Mouse (Mus musculus) MEL (cell line): ENCODE measurements around the gene Trir. TPM values are rescaled to one million over a fixed set of nuclear protein-coding genes. Genes with fewer than 3 reads are reported as not detected.
A peak's percentile ranks its signal among the peaks of the same experiment; 100 is the strongest.

ENCODE experiments used
- DNase-seq: peaks from one replicate; pipeline ENCODE4 v3.0.0; 2011; ENCODE audit warnings: low read depth, low spot score
- H3K27ac ChIP-seq: 2 replicates; pipeline ENCODE4 v1.5.1; 2012; ENCODE audit warnings: low read depth, mild to moderate bottlenecking, control low read depth, low read length, moderate library complexity; ENCODE audit not compliant: control insufficient read depth
- H3K27me3 ChIP-seq, 2 experiments: fragments of 150-350 bp in 1 of 2; sonication (generic) in 1 of 2; 2 replicates each; pipeline ENCODE4 v1.6.1; 2012; ENCODE audit warnings: low read length in 2 of 2, mild to moderate bottlenecking in 2 of 2, improper control_type of control experiment in 1 of 2, moderate library complexity in 1 of 2; ENCODE audit not compliant: insufficient read depth in 2 of 2, control insufficient read depth in 1 of 2
- H3K36me3 ChIP-seq, 2 experiments: 2 replicates each; pipeline ENCODE4 v1.6.1; 2012 to 2014; ENCODE audit warnings: low read length in 2 of 2, improper control_type of control experiment in 1 of 2, inconsistent platforms in 1 of 2, mild to moderate bottlenecking in 1 of 2; ENCODE audit not compliant: insufficient read depth in 2 of 2, control insufficient read depth in 1 of 2
- H3K4me1 ChIP-seq, 2 experiments: fragments of 150-350 bp in 1 of 2; sonication (generic) in 1 of 2; 2 replicates each; pipeline ENCODE4 v1.6.1; 2012; ENCODE audit warnings: low read length in 2 of 2, improper control_type of control experiment in 1 of 2, mild to moderate bottlenecking in 1 of 2; ENCODE audit not compliant: insufficient read depth in 2 of 2, control insufficient read depth in 1 of 2
- H3K4me3 ChIP-seq, 2 experiments: fragments of 150-350 bp in 1 of 2; sonication (generic) in 1 of 2; 2 replicates each; pipeline ENCODE4 v1.5.1; 2012; ENCODE audit warnings: low read depth in 2 of 2, low read length in 2 of 2, mild to moderate bottlenecking in 2 of 2, moderate library complexity in 2 of 2, control low read depth in 1 of 2, improper control_type of control experiment in 1 of 2; ENCODE audit not compliant: control insufficient read depth in 1 of 2, insufficient read depth in 1 of 2
- H3K79me2 ChIP-seq: 2 replicates; pipeline ENCODE4 v1.6.1; 2012; ENCODE audit warnings: mild to moderate bottlenecking, low read length, moderate library complexity; ENCODE audit not compliant: control insufficient read depth, poor library complexity, insufficient read depth
- H3K9ac ChIP-seq: 2 replicates; pipeline ENCODE4 v1.6.1; 2012; ENCODE audit warnings: low read depth, mild to moderate bottlenecking, control low read depth, low read length, moderate library complexity; ENCODE audit not compliant: control insufficient read depth, poor library complexity, severe bottlenecking
- H3K9me3 ChIP-seq: fragments of 150-350 bp; sonication (generic); replicated peaks from 2 replicates; pipeline ENCODE4 v1.6.1; 2012; ENCODE audit warnings: mild to moderate bottlenecking, low read length, improper control_type of control experiment, moderate library complexity; ENCODE audit not compliant: insufficient read depth
- CHD1 ChIP-seq: IDR thresholded peaks from 2 replicates; pipeline ENCODE4 v1.6.1; 2012; ENCODE audit warnings: low read depth, mild to moderate bottlenecking, inconsistent platforms, low read length, improper control_type of control experiment
- CHD2 ChIP-seq: IDR thresholded peaks from 2 replicates; pipeline ENCODE4 v1.6.1; 2011; ENCODE audit warnings: low read length, improper control_type of control experiment
- GABPA ChIP-seq: IDR thresholded peaks from 2 replicates; pipeline ENCODE4 v1.6.1; 2012; ENCODE audit warnings: low read depth, mild to moderate bottlenecking, inconsistent platforms, low read length, improper control_type of control experiment, moderate library complexity
- GATA1 ChIP-seq: IDR thresholded peaks from 2 replicates; pipeline ENCODE4 v1.6.1; 2011; ENCODE audit warnings: low read depth, low read length, improper control_type of control experiment
- HCFC1 ChIP-seq: IDR thresholded peaks from 2 replicates; pipeline ENCODE4 v1.6.1; 2012; ENCODE audit warnings: low read depth, mild to moderate bottlenecking, inconsistent platforms, low read length, improper control_type of control experiment, moderate library complexity
- JUND ChIP-seq: IDR thresholded peaks from 2 replicates; pipeline ENCODE4 v1.6.1; 2011; ENCODE audit warnings: low read depth, mild to moderate bottlenecking, improper control_type of control experiment, low read length
- MAFK ChIP-seq: IDR thresholded peaks from 2 replicates; pipeline ENCODE4 v1.6.1; 2011; ENCODE audit warnings: low read depth, mild to moderate bottlenecking, low read length, improper control_type of control experiment, borderline replicate concordance
- MXI1 ChIP-seq: IDR thresholded peaks from 2 replicates; pipeline ENCODE4 v1.6.1; 2011; ENCODE audit warnings: mild to moderate bottlenecking, low read depth, low read length, improper control_type of control experiment
- MYB ChIP-seq: IDR thresholded peaks from 2 replicates; pipeline ENCODE4 v1.6.1; 2011; ENCODE audit warnings: mild to moderate bottlenecking, low read depth, low read length, improper control_type of control experiment
- MYC ChIP-seq: IDR thresholded peaks from 2 replicates; pipeline ENCODE4 v1.6.1; 2011; ENCODE audit warnings: low read depth, mild to moderate bottlenecking, low read length, improper control_type of control experiment, moderate library complexity
- NELFE ChIP-seq: IDR thresholded peaks from 2 replicates; pipeline ENCODE4 v1.6.1; 2011; ENCODE audit warnings: low read depth, low read length, improper control_type of control experiment
- SIN3A ChIP-seq: IDR thresholded peaks from 2 replicates; pipeline ENCODE4 v1.6.1; 2012; ENCODE audit warnings: low read length, improper control_type of control experiment, inconsistent platforms
- SMC3 ChIP-seq: IDR thresholded peaks from 2 replicates; pipeline ENCODE4 v1.6.1; 2011; ENCODE audit warnings: low read depth, low read length, improper control_type of control experiment
- TAL1 ChIP-seq: IDR thresholded peaks from 2 replicates; pipeline ENCODE4 v1.6.1; 2012; ENCODE audit warnings: mild to moderate bottlenecking, inconsistent platforms, low read length, moderate library complexity, mixed read lengths
- TBP ChIP-seq: IDR thresholded peaks from 2 replicates; pipeline ENCODE4 v1.8.0; 2011; ENCODE audit warnings: low read depth, low read length, improper control_type of control experiment
- TCF12 ChIP-seq: IDR thresholded peaks from 2 replicates; pipeline ENCODE4 v1.6.1; 2014; ENCODE audit warnings: low read depth, mild to moderate bottlenecking, inconsistent platforms, low read length, improper control_type of control experiment, moderate library complexity
- UBTF ChIP-seq: IDR thresholded peaks from 2 replicates; pipeline ENCODE4 v1.6.1; 2012; ENCODE audit warnings: low read depth, mild to moderate bottlenecking, inconsistent platforms, low read length, improper control_type of control experiment, moderate library complexity, borderline replicate concordance; ENCODE audit not compliant: insufficient read depth
- ZC3H11A ChIP-seq: IDR thresholded peaks from 2 replicates; pipeline ENCODE4 v1.6.1; 2012; ENCODE audit warnings: low read depth, mild to moderate bottlenecking, inconsistent platforms, low read length, improper control_type of control experiment
- ZKSCAN1 ChIP-seq: IDR thresholded peaks from 2 replicates; pipeline ENCODE4 v1.6.1; 2012; ENCODE audit warnings: low read depth, mild to moderate bottlenecking, inconsistent platforms, low read length, improper control_type of control experiment, moderate library complexity
- polyA plus RNA-seq, 2 experiments: library from polyadenylated mRNA; stranded (reverse) in 1 of 2; unstranded in 1 of 2; fragments of >175 nt in 1 of 2; fragments of >200 nt in 1 of 2; gene quantifications; 2 replicates each; pipeline versions ENCODE4 v1.2.1 to v1.2.4; 2012; ENCODE audit warnings: low replicate concordance in 2 of 2, low read depth in 1 of 2; ENCODE audit not compliant: insufficient read length in 2 of 2, insufficient read depth in 1 of 2, missing spikeins in 1 of 2
- total RNA-seq: library from RNA; depleted of rRNA; stranded (reverse); fragments of 300-350 nt; gene quantifications from 2 replicates; pipeline ENCODE4 v1.2.3, GENCODE M21; 2012

The Trir gene
- total and polyA plus RNA-seq, 3 experiments = 264 to 442 (median 283) TPM

- TF ChIP-seq HCFC1 = peak; percentile 70
- no peak for TF ChIP-seq MAFK
- no peak for TF ChIP-seq GABPA
- peak; percentile 52; the same call in 1 of the 2 replicates for TF ChIP-seq TBP
- no peak for TF ChIP-seq CHD1
- TF ChIP-seq MXI1 = peak; percentile 80
- peak; percentile 92 for TF ChIP-seq SMC3
- TF ChIP-seq UBTF = no peak
- TF ChIP-seq ZC3H11A = peak; percentile 68
- no peak for TF ChIP-seq CHD2
- TF ChIP-seq JUND = 0 out of 2 replicates have a peak, but pooled peaks have one; percentile 19
- no peak for TF ChIP-seq GATA1
- peak; percentile 64; the same call in 1 of the 2 replicates for TF ChIP-seq MYC
- TF ChIP-seq TCF12 = peak; percentile 43; the same call in 1 of the 2 replicates
- TF ChIP-seq, all 39 proteins: peak for 20
Observed at GRCm38 (mm10) chr8:84997649-84998295, 28.9 kb upstream of the Trir start (continued).

- no peak for TF ChIP-seq ZKSCAN1
- no peak for TF ChIP-seq TAL1
- TF ChIP-seq SIN3A = no peak
- TF ChIP-seq GATA1 = no peak
- TF ChIP-seq NELFE = no peak
- TF ChIP-seq HCFC1 = no peak
- TF ChIP-seq TBP = no peak
- no peak for TF ChIP-seq MYB
- TF ChIP-seq CHD1 = no peak
- TF ChIP-seq, all 39 proteins: peak for 0
- no peak overlapping the region for H3K4me3 ChIP-seq
- H3K9ac ChIP-seq = no peak overlapping the region
- H3K36me3 ChIP-seq = no peaks in the 10 kb centered on the region
- H3K4me1 ChIP-seq = no peaks in the 10 kb centered on the region
- no peaks in the 10 kb centered on the region for H3K27me3 ChIP-seq
- H3K9me3 ChIP-seq = no peaks in the 10 kb centered on the region
- H3K79me2 ChIP-seq = no peaks in the 10 kb centered on the region
- DNase-seq = no peak
- no peak overlapping the region for H3K27ac ChIP-seq
Observed at GRCm38 (mm10) chr8:85007686-85008085, 18.9 kb upstream of the Trir start.
